Mouse (Mus musculus) c-Kit-positive CD71-positive TER-119-positive erythroid progenitor cells, embryonic 14.5 days (primary cell): ENCODE measurements around the gene Arhgap29.

ENCODE experiments used
- DNase-seq: peaks from one replicate; pipeline ENCODE4 v3.0.0-alpha.2; 2013; ENCODE audit warnings: low spot score

Gene Arhgap29

GRCm38 (mm10) chr3:122012464-122012863 is 60.1 kb downstream of the Arhgap29 start:
- DNase-seq = no peak

- DNase-seq = no peak
Measured at GRCm38 (mm10) chr3:122018421-122018820, 66.1 kb downstream of the Arhgap29 start.

GRCm38 (mm10) chr3:122019159-122019558 is 66.8 kb downstream of the Arhgap29 start:
- no peak for DNase-seq

GRCm38 (mm10) chr3:122021029-122021652 is 68.8 kb downstream of the Arhgap29 start:
- no peak for DNase-seq

GRCm38 (mm10) chr3:122022355-122022754 is 70.0 kb downstream of the Arhgap29 start:
- no peak for DNase-seq

- DNase-seq = no peak
Measured at GRCm38 (mm10) chr3:122026676-122027075, 74.3 kb downstream of the Arhgap29 start.

GRCm38 (mm10) chr3:122027776-122028175 is 75.4 kb downstream of the Arhgap29 start:
- DNase-seq = no peak

- no peak for DNase-seq
Measured at GRCm38 (mm10) chr3:122033248-122033837, 81.0 kb downstream of the Arhgap29 start.

GRCm38 (mm10) chr3:122034240-122034639 is 81.9 kb downstream of the Arhgap29 start:
- no peak for DNase-seq

- no peak for DNase-seq
Measured at GRCm38 (mm10) chr3:122035092-122035491, 82.8 kb downstream of the Arhgap29 start.

- DNase-seq = no peak
Measured at GRCm38 (mm10) chr3:122040522-122040921, 88.2 kb downstream of the Arhgap29 start.

GRCm38 (mm10) chr3:122043102-122043501 is 90.8 kb downstream of the Arhgap29 start:
- DNase-seq = no peak

- no peak for DNase-seq
Measured at GRCm38 (mm10) chr3:122043799-122044547, 91.6 kb downstream of the Arhgap29 start, which contains the start of gene Abca4. Gene Abca4, plus strand, starts transcription at chr3:122044443.

- DNase-seq = no peak
Measured at GRCm38 (mm10) chr3:122046187-122046620, 93.9 kb downstream of the Arhgap29 start.

- no peak for DNase-seq
Measured at GRCm38 (mm10) chr3:122047402-122047801, 95.1 kb downstream of the Arhgap29 start.

- DNase-seq = no peak
Measured at GRCm38 (mm10) chr3:122047921-122048861, 95.8 kb downstream of the Arhgap29 start.

- DNase-seq = no peak
Measured at GRCm38 (mm10) chr3:122049158-122049557, 96.8 kb downstream of the Arhgap29 start.

GRCm38 (mm10) chr3:122058439-122059198 is 106.3 kb downstream of the Arhgap29 start:
- DNase-seq = no peak

GRCm38 (mm10) chr3:122062586-122062985 is 110.2 kb downstream of the Arhgap29 start:
- no peak for DNase-seq

- no peak for DNase-seq
Measured at GRCm38 (mm10) chr3:122064556-122065410, 112.4 kb downstream of the Arhgap29 start.
